Comparison of ENCODE assay signal across 10 mouse cellular contexts in genomic region chr2:164793772-164794171, GRCm38 (mm10). TPM values are rescaled to one million over a fixed set of nuclear protein-coding genes. Genes with fewer than 3 reads are reported as not detected.
DNase-seq lines count a peak whose midpoint lies in the region; ATAC-seq lines count a peak whose summit lies in the region.
"Had no signal": no experiment of that assay in that cellular context is flagged by ENCODE, and none has a peak within 500 bp of the region (broad histone marks: within the 10 kb centered on the region; RNA-seq: fewer than 3 reads in every experiment).

No protein-coding gene starts in this region.

- H3K27ac ChIP-seq in heart, embryonic 13.5 days (replicated peaks) = peak overlapping the region; percentile 75
- peak overlapping the region; percentile 76 for H3K27ac ChIP-seq in heart, embryonic 15.5 days
- H3K27ac ChIP-seq: embryonic facial prominence, embryonic 15.5 days; left cerebral cortex, adult 2 months; neural tube, embryonic 13.5 days had no signal

- no peaks in the 10 kb centered on the region for H3K9me3 ChIP-seq in heart, embryonic 13.5 days
- H3K9me3 ChIP-seq in heart, embryonic 15.5 days (replicated peaks) = no peaks in the 10 kb centered on the region
- H3K9me3 ChIP-seq: embryonic facial prominence, embryonic 15.5 days; neural tube, embryonic 13.5 days had no signal

- H3K27me3 ChIP-seq in heart, embryonic 13.5 days (replicated peaks) = no peaks in the 10 kb centered on the region
- H3K27me3 ChIP-seq in heart, embryonic 15.5 days = no peaks in the 10 kb centered on the region
- H3K27me3 ChIP-seq: embryonic facial prominence, embryonic 15.5 days; neural tube, embryonic 13.5 days had no signal

- intact Hi-C loops in heart, postnatal 36 days (cut with DNase I) = no loop called here

- 90% methylated on average over 2 of the region's 2 CpGs for WGBS in heart, embryonic 13.5 days
- 76% methylated on average over 2 of the region's 2 CpGs for WGBS in heart, embryonic 15.5 days

- peaks cover 92% of the 10 kb centered on the region for H3K36me3 ChIP-seq in heart, embryonic 13.5 days
- peaks cover 61% of the 10 kb centered on the region for H3K36me3 ChIP-seq in heart, embryonic 15.5 days

- peak overlapping the region; percentile 57; the same call in 1 of the 2 replicates for H3K9ac ChIP-seq in heart, embryonic 13.5 days
- H3K9ac ChIP-seq in heart, embryonic 15.5 days = no peak overlapping the region
- H3K9ac ChIP-seq: embryonic facial prominence, embryonic 15.5 days; neural tube, embryonic 13.5 days had no signal

- no peak overlapping the region for H3K4me2 ChIP-seq in heart, embryonic 13.5 days
- no peak overlapping the region for H3K4me2 ChIP-seq in heart, embryonic 15.5 days
- H3K4me2 ChIP-seq: embryonic facial prominence, embryonic 15.5 days; neural tube, embryonic 13.5 days had no signal

- no peak for DNase-seq in heart, postnatal 36 days
- DNase-seq in thymus, postnatal 14 days = peak; percentile 33
- DNase-seq in thymus, postnatal 25 days = no peak
- DNase-seq in adrenal gland, adult 2 months = no peak
- DNase-seq in gastrocnemius, adult 18-20 months (ENCODE audit: low spot score) = no peak

- ATAC-seq in heart, embryonic 13.5 days (ENCODE audit: extremely low read depth, insufficient number of reproducible peaks, low FRiP score, low TSS enrichment) = no peak
- ATAC-seq in heart, embryonic 15.5 days (replicated peaks; ENCODE audit: insufficient number of reproducible peaks, insufficient read depth, low FRiP score, low read depth) = no peak

- H3K4me3 ChIP-seq in heart, embryonic 13.5 days = no peak overlapping the region
- H3K4me3 ChIP-seq in heart, embryonic 15.5 days = no peak overlapping the region
- H3K4me3 ChIP-seq: embryonic facial prominence, embryonic 15.5 days; left cerebral cortex, adult 2 months; neural tube, embryonic 13.5 days had no signal

- H3K4me1 ChIP-seq in heart, embryonic 13.5 days = peaks cover 19% of the 10 kb centered on the region
- peaks cover 16% of the 10 kb centered on the region for H3K4me1 ChIP-seq in heart, embryonic 15.5 days (replicated peaks)
- H3K4me1 ChIP-seq: neural tube, embryonic 13.5 days had no signal

RNA-seq across cellular contexts. Expression of gene Snx21, which starts 8.1 kb away (rescaled TPM):
- polyA plus RNA-seq in heart, embryonic 13.5 days (2015; fragmentation: Nextera tagmentation; extraction: Ambion mirVana) = 26.7 and 31.8 TPM in 2 replicates
- 10 to 100 TPM; 23.4 to 29.0 TPM for total RNA-seq in heart, postnatal 36 days (2021)
- polyA plus RNA-seq in heart, embryonic 15.5 days (2015; fragmentation: Nextera tagmentation; extraction: Ambion mirVana) = 42.5 and 43.4 TPM in 2 replicates
- 10 to 100 TPM; 26.5 to 43.1 TPM for total RNA-seq in adrenal gland, adult 2 months (2021)
- polyA plus RNA-seq in adrenal gland, adult 2 months (2012; rRNA removed) = 109 and 111 TPM in 2 replicates
- total RNA-seq in gastrocnemius, adult 18-20 months (2021) = 10 to 100 TPM; 20.0 to 24.3 TPM

RNA-seq across cellular contexts. Expression of gene Acot8, which starts 10.9 kb away (rescaled TPM):
- polyA plus RNA-seq in heart, embryonic 13.5 days (2015; fragmentation: Nextera tagmentation; extraction: Ambion mirVana) = 12.0 and 18.0 TPM in 2 replicates
- 10 to 100 TPM; 10.4 to 13.0 TPM for total RNA-seq in heart, postnatal 36 days (2021)
- polyA plus RNA-seq in heart, embryonic 15.5 days (2015; fragmentation: Nextera tagmentation; extraction: Ambion mirVana) = 12.0 and 15.0 TPM in 2 replicates
- 10 to 100 TPM; 28.3 to 30.4 TPM for total RNA-seq in adrenal gland, adult 2 months (2021)
- 59.2 and 64.4 TPM in 2 replicates for polyA plus RNA-seq in adrenal gland, adult 2 months (2012; rRNA removed)
- total RNA-seq in gastrocnemius, adult 18-20 months (2021) = 1 to 10 TPM; 8.0 to 8.2 TPM

RNA-seq across cellular contexts. Expression of gene Zswim3, which starts 11.1 kb away (rescaled TPM):
- 5.0 and 5.4 TPM in 2 replicates for polyA plus RNA-seq in heart, embryonic 13.5 days (2015; fragmentation: Nextera tagmentation; extraction: Ambion mirVana)
- 1 to 10 TPM; 2.5 to 2.7 TPM for total RNA-seq in heart, postnatal 36 days (2021)
- 4.9 TPM in 2 replicates for polyA plus RNA-seq in heart, embryonic 15.5 days (2015; fragmentation: Nextera tagmentation; extraction: Ambion mirVana)
- total RNA-seq in adrenal gland, adult 2 months (2021) = 1 to 10 TPM; 3.5 to 5.7 TPM
- 2.3 and 2.5 TPM in 2 replicates for polyA plus RNA-seq in adrenal gland, adult 2 months (2012; rRNA removed)
- total RNA-seq in gastrocnemius, adult 18-20 months (2021) = 1 to 10 TPM; 1.5 TPM

RNA-seq across cellular contexts. Expression of gene Tnnc2, which starts 14.0 kb away (rescaled TPM):
- 1.0 and 3.8 TPM in 2 replicates for polyA plus RNA-seq in heart, embryonic 13.5 days (2015; fragmentation: Nextera tagmentation; extraction: Ambion mirVana)
- not detected for total RNA-seq in heart, postnatal 36 days (2021)
- 4.9 and 5.2 TPM in 2 replicates for polyA plus RNA-seq in heart, embryonic 15.5 days (2015; fragmentation: Nextera tagmentation; extraction: Ambion mirVana)
- total RNA-seq in adrenal gland, adult 2 months (2021) = not detected
- not detected in 2 replicates for polyA plus RNA-seq in adrenal gland, adult 2 months (2012; rRNA removed)
- total RNA-seq in gastrocnemius, adult 18-20 months (2021) = over 10,000 TPM; 18,106 to 19,583 TPM

RNA-seq across cellular contexts. Expression of gene Ube2c, which starts 24.1 kb away (rescaled TPM):
- polyA plus RNA-seq in heart, embryonic 13.5 days (2015; fragmentation: Nextera tagmentation; extraction: Ambion mirVana) = 434 and 464 TPM in 2 replicates
- total RNA-seq in heart, postnatal 36 days (2021) = 1 to 10 TPM; 2.5 to 3.1 TPM
- polyA plus RNA-seq in heart, embryonic 15.5 days (2015; fragmentation: Nextera tagmentation; extraction: Ambion mirVana) = 377 and 382 TPM in 2 replicates
- total RNA-seq in adrenal gland, adult 2 months (2021) = 1 to 10 TPM; 2.5 to 5.2 TPM
- polyA plus RNA-seq in adrenal gland, adult 2 months (2012; rRNA removed) = 7.1 and 9.1 TPM in 2 replicates
- total RNA-seq in gastrocnemius, adult 18-20 months (2021) = under 1 TPM; 0.41 to 0.50 TPM
